Mouse (Mus musculus) E14TG2a.4 (cell line): Measurements from ENCODE around the gene 4930404N11Rik.

Experiments used
- CTCF ChIP-seq: conservative IDR thresholded peaks from 2 replicates; pipeline ENCODE4 v1.5.1; 2014; ENCODE audit warnings: low read length
- NANOG ChIP-seq: IDR thresholded peaks from 2 replicates; pipeline ENCODE4 v1.6.1; 2014; ENCODE audit warnings: borderline replicate concordance, low read length, mixed read lengths
- POU5F1 ChIP-seq: IDR thresholded peaks from 2 replicates; pipeline ENCODE4 v1.6.1; 2014; ENCODE audit warnings: low read length, borderline replicate concordance

GRCm38 (mm10) chr10:81322444-81322843 lies 43.2 kb downstream of the 4930404N11Rik start:
- TF ChIP-seq CTCF: no peak
- TF ChIP-seq POU5F1: no peak
- no peak for TF ChIP-seq NANOG
